Mouse (Mus musculus): ENCODE data around the gene Cd53. TPM values are rescaled to one million over a fixed set of nuclear protein-coding genes. Genes with fewer than 3 reads are reported as not detected.

Gene Cd53
- polyA plus RNA-seq, 1 experiment from 2014 or later: 8.2 TPM

GRCm38 (mm10) chr3:106771834-106772233 lies 18.1 kb downstream of the Cd53 start:
- Histone ChIP-seq H3K27ac (ENCODE audit: low read depth) (no peak overlapping the region), H3K9ac (ENCODE audit: low read length) (no peak overlapping the region), H3K4me1 (replicated peaks; ENCODE audit: control insufficient read depth, insufficient read depth, low read length) (no peaks in the 10 kb centered on the region), H3K9me3 (ENCODE audit: control insufficient read depth, low read length) (no peaks in the 10 kb centered on the region), H3K4me2 (ENCODE audit: low read length) (no peak overlapping the region), H3K36me3 (ENCODE audit: control insufficient read depth, insufficient read depth, low read length) (no peaks in the 10 kb centered on the region), H3K4me3 (ENCODE audit: low read depth, low read length) (no peak overlapping the region), H3K27me3 (replicated peaks; ENCODE audit: control insufficient read depth, insufficient read depth, low read length) (no peaks in the 10 kb centered on the region)
- WGBS: 92% methylated on average over 1 of the region's 1 CpGs
- DNase-seq (ENCODE audit: low spot score): no peak
- no peak for ATAC-seq (replicated peaks; ENCODE audit: low FRiP score, low TSS enrichment, low read depth)

GRCm38 (mm10) chr3:106755898-106756297 lies 34.1 kb downstream of the Cd53 start:
- H3K9me3 ChIP-seq (ENCODE audit: control insufficient read depth, low read length): no peaks in the 10 kb centered on the region
- no peak for ATAC-seq (replicated peaks; ENCODE audit: low FRiP score, low TSS enrichment, low read depth)
- H3K9ac ChIP-seq (ENCODE audit: low read length): no peak overlapping the region
- H3K4me3 ChIP-seq (ENCODE audit: low read depth, low read length): no peak overlapping the region
- DNase-seq (ENCODE audit: low spot score): no peak
- no peak overlapping the region for H3K4me2 ChIP-seq (ENCODE audit: low read length)
- H3K27me3 ChIP-seq (replicated peaks; ENCODE audit: control insufficient read depth, insufficient read depth, low read length): no peaks in the 10 kb centered on the region
- 61% methylated on average over 1 of the region's 1 CpGs for WGBS
- H3K27ac ChIP-seq (ENCODE audit: low read depth): no peak overlapping the region
- no peaks in the 10 kb centered on the region for H3K36me3 ChIP-seq (ENCODE audit: control insufficient read depth, insufficient read depth, low read length)
- H3K4me1 ChIP-seq (replicated peaks; ENCODE audit: control insufficient read depth, insufficient read depth, low read length): no peaks in the 10 kb centered on the region

GRCm38 (mm10) chr3:106722028-106722945 lies 67.7 kb downstream of the Cd53 start:
- peak overlapping the region; percentile 39 for H3K9ac ChIP-seq (ENCODE audit: low read length)
- H3K4me1 ChIP-seq (replicated peaks; ENCODE audit: control insufficient read depth, insufficient read depth, low read length): no peaks in the 10 kb centered on the region
- H3K27ac ChIP-seq (ENCODE audit: low read depth): peak overlapping the region; percentile 92
- peak overlapping the region; percentile 65 for H3K4me3 ChIP-seq (ENCODE audit: low read depth, low read length)
- H3K27me3 ChIP-seq (replicated peaks; ENCODE audit: control insufficient read depth, insufficient read depth, low read length): 0 out of 2 replicates have a peak, but pooled peaks cover 3% of the 10 kb centered on the region
- no peaks in the 10 kb centered on the region for H3K9me3 ChIP-seq (ENCODE audit: control insufficient read depth, low read length)
- peak; percentile 89 for DNase-seq (ENCODE audit: low spot score)
- ATAC-seq (replicated peaks; ENCODE audit: low FRiP score, low TSS enrichment, low read depth): peak; percentile 95
- H3K36me3 ChIP-seq (ENCODE audit: control insufficient read depth, insufficient read depth, low read length): no peaks in the 10 kb centered on the region
- H3K4me2 ChIP-seq (ENCODE audit: low read length): peak overlapping the region; percentile 66
- WGBS: 2% methylated on average over 33 of the region's 33 CpGs

GRCm38 (mm10) chr3:106721397-106722027 lies 68.4 kb downstream of the Cd53 start:
- Histone ChIP-seq H3K4me3 (ENCODE audit: low read depth, low read length) (peak overlapping the region; percentile 65), H3K36me3 (ENCODE audit: control insufficient read depth, insufficient read depth, low read length) (no peaks in the 10 kb centered on the region), H3K27me3 (replicated peaks; ENCODE audit: control insufficient read depth, insufficient read depth, low read length) (0 out of 2 replicates have a peak, but pooled peaks cover 3% of the 10 kb centered on the region), H3K27ac (ENCODE audit: low read depth) (peak overlapping the region; percentile 92), H3K9ac (ENCODE audit: low read length) (peak overlapping the region; percentile 39), H3K4me1 (replicated peaks; ENCODE audit: control insufficient read depth, insufficient read depth, low read length) (no peaks in the 10 kb centered on the region), H3K4me2 (ENCODE audit: low read length) (peak overlapping the region; percentile 66), H3K9me3 (ENCODE audit: control insufficient read depth, low read length) (no peaks in the 10 kb centered on the region)
- DNase-seq (ENCODE audit: low spot score) (peak; percentile 94), ATAC-seq (replicated peaks; ENCODE audit: low FRiP score, low TSS enrichment, low read depth) (peak; percentile 99)
- WGBS: 2% methylated on average over 31 of the region's 31 CpGs

Other genes with a start within 250 kb of the Cd53 start
- 81.7 and 82.2 TPM in 2 replicates for gene Dram2, start 242.4 kb downstream of the Cd53 start, polyA plus RNA-seq (2014; fragmentation: Nextera tagmentation; extraction: Ambion mirVana)
- 48.7 and 54.0 TPM in 2 replicates for gene Cept1, start 242.3 kb downstream of the Cd53 start, polyA plus RNA-seq (2014; fragmentation: Nextera tagmentation; extraction: Ambion mirVana)
- gene Lrif1, start 105.2 kb downstream of the Cd53 start, polyA plus RNA-seq (2014; fragmentation: Nextera tagmentation; extraction: Ambion mirVana): 15.3 and 16.3 TPM in 2 replicates
- gene Olfr266, start 36.1 kb upstream of the Cd53 start, polyA plus RNA-seq (2014; fragmentation: Nextera tagmentation; extraction: Ambion mirVana): not detected in 2 replicates
- 1.4 and 1.7 TPM in 2 replicates for gene Kcna3, start 246.0 kb upstream of the Cd53 start, polyA plus RNA-seq (2014; fragmentation: Nextera tagmentation; extraction: Ambion mirVana)

All from intestine, embryonic 14.5 days (tissue).